Mouse (Mus musculus): ENCODE results near the gene Sf3a2.

GRCm38 (mm10) chr10:80805322-80805721, 7.3 kb downstream of the Sf3a2 start:
- TF ChIP-seq GATA1 (IDR thresholded peaks at IDR 0.05; ENCODE audit: borderline replicate concordance, low read length) (no peak), FLI1 (IDR thresholded peaks at IDR 0.05; ENCODE audit: low read length) (no peak)
